Mouse (Mus musculus): ENCODE results near the gene Calcoco1. TPM values are rescaled to one million over a fixed set of nuclear protein-coding genes. Genes with fewer than 3 reads are reported as not detected.

Calcoco1 gene
- total and polyA plus RNA-seq, 3 experiments = 2.9 to 19.0 TPM; not detected in 1

- TF ChIP-seq RCOR1 (IDR thresholded peaks at IDR 0.05; ENCODE audit: low read depth, low read length) (no peak), UBTF (IDR thresholded peaks at IDR 0.05; ENCODE audit: borderline replicate concordance, insufficient read depth, low read depth, low read length) (no peak), POLR2A (IDR thresholded peaks at IDR 0.05; ENCODE audit: control insufficient read depth in 1 of 2, insufficient read depth in 1 of 2, low read depth in 1 of 2, low read length in 2 of 2, poor library complexity in 1 of 2) (no peak)
Measured at GRCm38 (mm10) chr15:102744831-102745230, 22.9 kb upstream of the Calcoco1 start (continued).

- H3K36me3 ChIP-seq (ENCODE audit: control insufficient read depth in 1 of 2, insufficient read depth in 2 of 2, low read length in 2 of 2) = no peaks in the 10 kb centered on the region
- no peak for TF ChIP-seq KAT2A (conservative IDR thresholded peaks at IDR 0.05; ENCODE audit: low read depth, low read length)
- TF ChIP-seq ELF1 (IDR thresholded peaks at IDR 0.05; ENCODE audit: low read depth, low read length) = no peak
- no peak for TF ChIP-seq HCFC1 (IDR thresholded peaks at IDR 0.05; ENCODE audit: low read depth, low read length)
- TF ChIP-seq POLR2A (IDR thresholded peaks at IDR 0.05; ENCODE audit: control insufficient read depth in 1 of 2, insufficient read depth in 1 of 2, low read depth in 1 of 2, low read length in 2 of 2, poor library complexity in 1 of 2) = no peak
- TF ChIP-seq SIN3A (IDR thresholded peaks at IDR 0.05; ENCODE audit: low read length) = no peak
- no peak overlapping the region for H3K9ac ChIP-seq (ENCODE audit: control insufficient read depth, low read depth, low read length, poor library complexity, severe bottlenecking)
- H3K9me3 ChIP-seq (replicated peaks; ENCODE audit: insufficient read depth, low read length) = no peaks in the 10 kb centered on the region
- no peak overlapping the region for H3K27ac ChIP-seq (ENCODE audit: control insufficient read depth, low read depth, low read length)
- no peaks in the 10 kb centered on the region; a peak in 1 of 4 replicates for H3K4me1 ChIP-seq (ENCODE audit: control insufficient read depth in 1 of 2, insufficient read depth in 2 of 2, low read length in 2 of 2)
- no peaks in the 10 kb centered on the region for H3K79me2 ChIP-seq (ENCODE audit: control insufficient read depth, insufficient read depth, low read length, poor library complexity)
- no peak for DNase-seq (ENCODE audit: low read depth, low spot score)
- H3K4me3 ChIP-seq (ENCODE audit: control insufficient read depth in 1 of 2, insufficient read depth in 1 of 2, low read depth in 2 of 2, low read length in 2 of 2) = no peak overlapping the region
- H3K27me3 ChIP-seq (ENCODE audit: control insufficient read depth in 1 of 2, insufficient read depth in 2 of 2, low read length in 2 of 2) = peaks cover 2 to 10% of the 10 kb centered on the region in 2 experiments; a peak in 3 of 4 replicates
Measured at GRCm38 (mm10) chr15:102744416-102744815, 22.4 kb upstream of the Calcoco1 start.

DNA sequence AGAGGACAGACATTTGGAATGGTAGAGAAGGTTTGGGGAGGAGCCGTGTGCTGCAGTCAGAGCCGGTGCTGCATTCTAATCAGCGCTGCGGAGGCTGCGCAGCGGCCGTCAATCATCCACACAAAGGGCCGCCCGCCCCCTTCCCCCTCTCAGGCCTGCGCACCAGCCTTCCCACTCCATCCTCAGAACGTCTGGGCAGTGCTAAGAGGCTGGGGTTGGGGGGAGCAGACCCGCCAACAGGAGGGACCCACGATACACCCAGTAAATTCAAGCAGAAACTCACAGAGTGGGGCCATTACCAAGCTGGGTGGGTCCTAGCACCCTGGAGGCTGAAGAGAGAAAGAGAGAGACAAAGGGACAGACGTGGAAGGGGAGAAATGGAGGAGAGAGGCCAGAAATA lies 22.0 kb upstream of the Calcoco1 start:
- Histone ChIP-seq H3K36me3 (ENCODE audit: control insufficient read depth in 1 of 2, insufficient read depth in 2 of 2, low read length in 2 of 2) (no peaks in the 10 kb centered on the region), H3K79me2 (ENCODE audit: control insufficient read depth, insufficient read depth, low read length, poor library complexity) (no peaks in the 10 kb centered on the region), H3K27ac (ENCODE audit: control insufficient read depth, low read depth, low read length) (no peak overlapping the region), H3K9ac (ENCODE audit: control insufficient read depth, low read depth, low read length, poor library complexity, severe bottlenecking) (no peak overlapping the region), H3K27me3 (ENCODE audit: control insufficient read depth in 1 of 2, insufficient read depth in 2 of 2, low read length in 2 of 2) (peaks cover 2 to 10% of the 10 kb centered on the region in 2 experiments; a peak in 3 of 4 replicates), H3K4me3 (ENCODE audit: control insufficient read depth in 1 of 2, insufficient read depth in 1 of 2, low read depth in 2 of 2, low read length in 2 of 2) (no peak overlapping the region), H3K4me1 (ENCODE audit: control insufficient read depth in 1 of 2, insufficient read depth in 2 of 2, low read length in 2 of 2) (no peaks in the 10 kb centered on the region; a peak in 1 of 4 replicates), H3K9me3 (replicated peaks; ENCODE audit: insufficient read depth, low read length) (no peaks in the 10 kb centered on the region)
- TF ChIP-seq MYB (IDR thresholded peaks at IDR 0.05; ENCODE audit: low read depth, low read length) = no peak
- no peak for DNase-seq (ENCODE audit: low read depth, low spot score)

GRCm38 (mm10) chr15:102743196-102743595 lies 21.2 kb upstream of the Calcoco1 start:
- H3K27ac ChIP-seq (ENCODE audit: control insufficient read depth, low read depth, low read length) = no peak overlapping the region
- H3K9me3 ChIP-seq (replicated peaks; ENCODE audit: insufficient read depth, low read length) = no peaks in the 10 kb centered on the region
- no peak for TF ChIP-seq TCF12 (IDR thresholded peaks at IDR 0.05; ENCODE audit: low read depth, low read length)
- TF ChIP-seq NRF1 (IDR thresholded peaks at IDR 0.05; ENCODE audit: insufficient read depth, low read depth, low read length, poor library complexity, severe bottlenecking) = no peak
- TF ChIP-seq POLR2AphosphoS2 (IDR thresholded peaks at IDR 0.05; ENCODE audit: low read length) = no peak
- TF ChIP-seq EP300 (IDR thresholded peaks at IDR 0.05; ENCODE audit: low read depth in 1 of 2, low read length in 2 of 2) = no peak
- TF ChIP-seq ZC3H11A (IDR thresholded peaks at IDR 0.05; ENCODE audit: low read depth, low read length) = no peak
- no peak for TF ChIP-seq MAZ (IDR thresholded peaks at IDR 0.05; ENCODE audit: low read depth, low read length)
- TF ChIP-seq NELFE (IDR thresholded peaks at IDR 0.05; ENCODE audit: low read depth, low read length) = no peak
- no peak for TF ChIP-seq ZMIZ1 (IDR thresholded peaks at IDR 0.05; ENCODE audit: low read depth, low read length)
- no peak for TF ChIP-seq ZKSCAN1 (IDR thresholded peaks at IDR 0.05; ENCODE audit: low read depth, low read length)
- TF ChIP-seq SMC3 (IDR thresholded peaks at IDR 0.05; ENCODE audit: low read depth, low read length) = no peak
- TF ChIP-seq E2F4 (IDR thresholded peaks at IDR 0.05; ENCODE audit: borderline replicate concordance, low read depth, low read length) = no peak
- TF ChIP-seq ETS1 (IDR thresholded peaks at IDR 0.05; ENCODE audit: low read depth, low read length) = no peak
- no peak for TF ChIP-seq USF2 (IDR thresholded peaks at IDR 0.05; ENCODE audit: borderline replicate concordance in 1 of 2, insufficient read depth in 1 of 2, low read depth in 1 of 2, low read length in 2 of 2)
- no peak for TF ChIP-seq GABPA (IDR thresholded peaks at IDR 0.05; ENCODE audit: low read depth, low read length)
- no peak for TF ChIP-seq ZNF384 (IDR thresholded peaks at IDR 0.05; ENCODE audit: low read depth, low read length)
- TF ChIP-seq UBTF (IDR thresholded peaks at IDR 0.05; ENCODE audit: borderline replicate concordance, insufficient read depth, low read depth, low read length) = no peak

More at GRCm38 (mm10) chr15:102743196-102743595, 21.2 kb upstream of the Calcoco1 start:
- Histone ChIP-seq H3K4me3 (ENCODE audit: control insufficient read depth in 1 of 2, insufficient read depth in 1 of 2, low read depth in 2 of 2, low read length in 2 of 2) (no peak overlapping the region), H3K9ac (ENCODE audit: control insufficient read depth, low read depth, low read length, poor library complexity, severe bottlenecking) (no peak overlapping the region), H3K79me2 (ENCODE audit: control insufficient read depth, insufficient read depth, low read length, poor library complexity) (no peaks in the 10 kb centered on the region), H3K4me1 (ENCODE audit: control insufficient read depth in 1 of 2, insufficient read depth in 2 of 2, low read length in 2 of 2) (peaks cover 0 to 2% of the 10 kb centered on the region in 2 experiments; a peak in 2 of 4 replicates), H3K36me3 (ENCODE audit: control insufficient read depth in 1 of 2, insufficient read depth in 2 of 2, low read length in 2 of 2) (0 out of 4 replicates have a peak, but pooled peaks cover 0 to 3% of the 10 kb centered on the region in 2 experiments), H3K27me3 (ENCODE audit: control insufficient read depth in 1 of 2, insufficient read depth in 2 of 2, low read length in 2 of 2) (peaks cover 2 to 10% of the 10 kb centered on the region in 2 experiments; a peak in 3 of 4 replicates)
- DNase-seq (ENCODE audit: low read depth, low spot score) = no peak

Measured in MEL (cell line).